17 mouse cellular contexts compared by ENCODE assay signal in the genomic region with DNA sequence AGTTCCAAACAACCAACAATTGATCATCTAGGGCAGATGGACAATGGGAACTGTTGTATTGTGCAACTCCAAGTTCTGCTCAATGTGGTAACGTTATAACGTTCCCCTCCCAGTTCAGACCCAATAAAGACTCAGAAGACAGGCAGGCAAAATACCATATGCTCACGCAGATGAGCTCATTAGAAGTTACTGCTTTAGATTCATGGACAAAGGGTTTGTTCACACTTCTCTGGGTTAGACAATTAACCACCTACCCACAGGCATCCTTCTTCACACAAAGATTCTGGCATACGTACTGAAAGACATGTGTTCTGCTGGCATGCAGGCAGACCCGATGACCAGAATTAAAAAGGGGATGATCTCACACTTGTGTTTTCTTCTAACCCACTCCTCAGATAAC.
"Had no signal": no experiment of that assay in that cellular context is flagged by ENCODE, and none has a peak within 500 bp of the region (broad histone marks: within the 10 kb centered on the region; RNA-seq: fewer than 3 reads in every experiment).

No protein-coding gene starts in this region.

- H3K4me3 ChIP-seq: megakaryocyte, embryonic 14.5 days; midbrain, embryonic 13.5 days; midbrain, embryonic 15.5 days; neural tube, embryonic 12.5 days had no signal

- H3K27me3 ChIP-seq: midbrain, embryonic 13.5 days; midbrain, embryonic 15.5 days; neural tube, embryonic 12.5 days had no signal

- H3K9ac ChIP-seq: lung, embryonic 14.5 days; midbrain, embryonic 13.5 days; midbrain, embryonic 15.5 days; neural tube, embryonic 12.5 days had no signal

- ATAC-seq: midbrain, embryonic 13.5 days; midbrain, embryonic 15.5 days had no signal

- H3K4me1 ChIP-seq: megakaryocyte, embryonic 14.5 days; midbrain, embryonic 13.5 days; midbrain, embryonic 15.5 days; neural tube, embryonic 12.5 days had no signal

- H3K9me3 ChIP-seq: megakaryocyte, embryonic 14.5 days; midbrain, embryonic 13.5 days; midbrain, embryonic 15.5 days; neural tube, embryonic 12.5 days had no signal

- H3K27ac ChIP-seq: midbrain, embryonic 13.5 days; midbrain, embryonic 15.5 days; neural tube, embryonic 12.5 days had no signal

- H3K36me3 ChIP-seq: midbrain, embryonic 13.5 days; midbrain, embryonic 15.5 days; neural tube, embryonic 12.5 days had no signal

- DNase-seq: lung, adult 18-20 months; lung, embryonic 14.5 days; lung, postnatal 10 days; lung, postnatal 4 days; retina, postnatal 1 day; right cerebral cortex, adult 18-20 months; right cerebral cortex, postnatal 25 days; right cerebral cortex, postnatal 4 days; spleen, adult 18-20 months; thymus, adult 18-20 months; thymus, postnatal 14 days; thymus, postnatal 36 days had no signal

- H3K4me2 ChIP-seq: lung, embryonic 14.5 days; midbrain, embryonic 11.5 days; midbrain, embryonic 13.5 days; midbrain, embryonic 15.5 days; neural tube, embryonic 12.5 days had no signal
